8 mouse cellular contexts compared by ENCODE assay signal in the genomic region with DNA sequence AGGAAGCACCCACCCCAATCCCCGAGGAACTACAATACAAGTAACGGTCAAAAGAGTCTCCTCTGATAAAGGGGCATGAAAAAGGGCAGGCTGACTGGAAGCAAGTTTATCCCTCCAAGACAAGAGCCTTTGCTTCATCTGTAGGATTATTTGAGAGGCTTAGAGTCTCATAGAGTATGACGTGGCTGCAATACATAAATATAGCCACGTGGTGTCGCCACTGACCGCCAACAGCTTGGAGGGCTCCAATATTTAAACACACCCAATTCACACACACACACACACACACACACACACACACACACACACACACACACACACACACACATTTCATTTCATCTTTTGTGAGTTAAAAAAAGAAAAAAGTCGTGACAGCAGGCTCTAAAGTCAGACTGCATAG. TPM values are rescaled to one million over a fixed set of nuclear protein-coding genes. Genes with fewer than 3 reads are reported as not detected.
A peak's percentile ranks its signal among the peaks of the same experiment; 100 is the strongest.
DNase-seq lines count a peak whose midpoint lies in the region; ATAC-seq and TF ChIP-seq lines count a peak whose summit lies in the region.

No protein-coding gene starts in this region.

- H3K4me2 ChIP-seq in forebrain, embryonic 14.5 days (ENCODE audit: low read length) = no peak overlapping the region
- no peak overlapping the region for H3K4me2 ChIP-seq in forebrain, embryonic 12.5 days
- H3K4me2 ChIP-seq in midbrain, postnatal 0 days (ENCODE audit: low read depth, low read length, poor library complexity, severe bottlenecking) = no peak overlapping the region
- H3K4me2 ChIP-seq in stomach, embryonic 14.5 days (replicated peaks; ENCODE audit: low read depth, low read length) = no peak overlapping the region

- no peak for ATAC-seq in forebrain, embryonic 14.5 days
- no peak for ATAC-seq in forebrain, embryonic 12.5 days (ENCODE audit: low FRiP score)
- peak; percentile 50 for ATAC-seq in granulocyte monocyte progenitor cell, adult 5-6 weeks (replicated peaks; ENCODE audit: poor library complexity, severe bottlenecking)
- no peak for ATAC-seq in midbrain, postnatal 0 days (ENCODE audit: low FRiP score)
- 0 out of 2 replicates have a peak, but pooled peaks have one; percentile 19 for ATAC-seq in stomach, embryonic 14.5 days (ENCODE audit: insufficient number of reproducible peaks, insufficient read depth, low FRiP score, low read depth)

- no peak overlapping the region for H3K4me3 ChIP-seq in forebrain, embryonic 14.5 days (ENCODE audit: low read depth, low read length)
- H3K4me3 ChIP-seq in forebrain, embryonic 12.5 days (replicated peaks) = no peak overlapping the region
- H3K4me3 ChIP-seq in ES-Bruce4 (ENCODE audit: low read depth, low read length) = no peak overlapping the region
- H3K4me3 ChIP-seq in cerebellum, adult 2 months (replicated peaks; ENCODE audit: insufficient read depth, low read depth, low read length) = no peak overlapping the region
- H3K4me3 ChIP-seq in midbrain, postnatal 0 days (ENCODE audit: low read depth, low read length) = no peak overlapping the region
- no peak overlapping the region for H3K4me3 ChIP-seq in stomach, embryonic 14.5 days (ENCODE audit: low read depth, low read length)

- H3K27ac ChIP-seq in forebrain, embryonic 14.5 days (ENCODE audit: low read depth, low read length) = no peak overlapping the region
- H3K27ac ChIP-seq in forebrain, embryonic 12.5 days = no peak overlapping the region
- H3K27ac ChIP-seq in ES-Bruce4 (ENCODE audit: insufficient read depth, low read length) = no peak overlapping the region
- no peak overlapping the region for H3K27ac ChIP-seq in cerebellum, adult 2 months (ENCODE audit: insufficient read depth, low read length)
- no peak overlapping the region for H3K27ac ChIP-seq in midbrain, postnatal 0 days (ENCODE audit: low read depth, low read length)
- H3K27ac ChIP-seq in stomach, embryonic 14.5 days (ENCODE audit: low read length) = no peak overlapping the region

- H3K36me3 ChIP-seq in forebrain, embryonic 14.5 days (ENCODE audit: control insufficient read depth, insufficient read depth, low read length) = no peaks in the 10 kb centered on the region
- H3K36me3 ChIP-seq in forebrain, embryonic 12.5 days (replicated peaks) = no peaks in the 10 kb centered on the region
- no peaks in the 10 kb centered on the region for H3K36me3 ChIP-seq in ES-Bruce4 (ENCODE audit: control insufficient read depth, insufficient read depth, low read length, poor library complexity, severe bottlenecking)
- no peaks in the 10 kb centered on the region for H3K36me3 ChIP-seq in midbrain, postnatal 0 days (ENCODE audit: insufficient read depth, low read length)
- H3K36me3 ChIP-seq in stomach, embryonic 14.5 days (ENCODE audit: control insufficient read depth, insufficient read depth, low read length) = no peaks in the 10 kb centered on the region

- no peak for TF ChIP-seq EP300 in ES-Bruce4 (IDR thresholded peaks at IDR 0.05; ENCODE audit: insufficient read depth, low read depth, low read length)

- no peaks in the 10 kb centered on the region for H3K27me3 ChIP-seq in forebrain, embryonic 14.5 days (replicated peaks; ENCODE audit: control insufficient read depth, insufficient read depth, low read length)
- H3K27me3 ChIP-seq in forebrain, embryonic 12.5 days = no peaks in the 10 kb centered on the region
- no peaks in the 10 kb centered on the region for H3K27me3 ChIP-seq in ES-Bruce4 (ENCODE audit: control insufficient read depth, insufficient read depth, low read length, poor library complexity, severe bottlenecking)
- no peaks in the 10 kb centered on the region for H3K27me3 ChIP-seq in cerebellum, adult 2 months (ENCODE audit: control insufficient read depth, insufficient read depth, low read length)
- H3K27me3 ChIP-seq in midbrain, postnatal 0 days (ENCODE audit: insufficient read depth, low read length) = no peaks in the 10 kb centered on the region
- H3K27me3 ChIP-seq in stomach, embryonic 14.5 days (ENCODE audit: control insufficient read depth, insufficient read depth, low read length) = no peaks in the 10 kb centered on the region

- H3K9ac ChIP-seq in forebrain, embryonic 14.5 days (ENCODE audit: low read length) = no peak overlapping the region
- no peak overlapping the region for H3K9ac ChIP-seq in forebrain, embryonic 12.5 days
- H3K9ac ChIP-seq in ES-Bruce4 (ENCODE audit: low read depth, poor library complexity, severe bottlenecking) = no peak overlapping the region
- H3K9ac ChIP-seq in midbrain, postnatal 0 days (replicated peaks; ENCODE audit: low read length, poor library complexity, severe bottlenecking) = no peak overlapping the region
- no peak overlapping the region for H3K9ac ChIP-seq in stomach, embryonic 14.5 days (replicated peaks; ENCODE audit: low read depth, low read length)

- peak; percentile 74 for DNase-seq in forebrain, embryonic 14.5 days (ENCODE audit: low spot score)
- peak; percentile 49 to 64 for DNase-seq in cerebellum, adult 2 months
- peak; percentile 59 to 67 for DNase-seq in left cerebral cortex, adult 18-20 months (ENCODE audit: low spot score in 2 of 2)
- DNase-seq in midbrain, postnatal 0 days (ENCODE audit: low spot score) = peak; percentile 69

- no peaks in the 10 kb centered on the region for H3K4me1 ChIP-seq in forebrain, embryonic 14.5 days (ENCODE audit: control insufficient read depth, insufficient read depth, low read length)
- H3K4me1 ChIP-seq in forebrain, embryonic 12.5 days = no peaks in the 10 kb centered on the region
- H3K4me1 ChIP-seq in ES-Bruce4 (ENCODE audit: control insufficient read depth, insufficient read depth, low read length) = no peaks in the 10 kb centered on the region
- H3K4me1 ChIP-seq in cerebellum, adult 2 months (ENCODE audit: control insufficient read depth, insufficient read depth, low read length) = no peaks in the 10 kb centered on the region
- no peaks in the 10 kb centered on the region for H3K4me1 ChIP-seq in midbrain, postnatal 0 days (ENCODE audit: insufficient read depth, low read length)
- no peaks in the 10 kb centered on the region for H3K4me1 ChIP-seq in stomach, embryonic 14.5 days (ENCODE audit: control insufficient read depth, insufficient read depth, low read length)

- TF ChIP-seq POLR2A in ES-Bruce4 (IDR thresholded peaks at IDR 0.05; ENCODE audit: insufficient read depth, low read length) = no peak
- no peak for TF ChIP-seq POLR2A in cerebellum, adult 2 months (IDR thresholded peaks at IDR 0.05; ENCODE audit: borderline replicate concordance, insufficient read depth, low read length)

- WGBS in forebrain, embryonic 14.5 days = 17% methylated on average over 7 of the region's 7 CpGs
- 8% methylated on average over 7 of the region's 7 CpGs for WGBS in forebrain, embryonic 12.5 days
- WGBS in cerebellum, adult 2 months = 2% methylated on average over 6 of the region's 7 CpGs
- 12% methylated on average over 7 of the region's 7 CpGs for WGBS in midbrain, postnatal 0 days
- WGBS in stomach, embryonic 14.5 days = 14% methylated on average over 7 of the region's 7 CpGs

- H3K9me3 ChIP-seq in forebrain, embryonic 14.5 days (replicated peaks; ENCODE audit: control insufficient read depth, low read length) = no peaks in the 10 kb centered on the region
- H3K9me3 ChIP-seq in forebrain, embryonic 12.5 days = no peaks in the 10 kb centered on the region
- no peaks in the 10 kb centered on the region for H3K9me3 ChIP-seq in ES-Bruce4 (replicated peaks; ENCODE audit: control insufficient read depth, insufficient read depth, low read length, poor library complexity, severe bottlenecking)
- no peaks in the 10 kb centered on the region for H3K9me3 ChIP-seq in midbrain, postnatal 0 days (ENCODE audit: low read length)
- no peaks in the 10 kb centered on the region for H3K9me3 ChIP-seq in stomach, embryonic 14.5 days (ENCODE audit: control insufficient read depth, low read depth, low read length)

- peak; percentile 43 for TF ChIP-seq CTCF in ES-Bruce4 (IDR thresholded peaks at IDR 0.05; ENCODE audit: low read depth, low read length)
- TF ChIP-seq CTCF in cerebellum, adult 2 months (IDR thresholded peaks at IDR 0.05; ENCODE audit: borderline replicate concordance, insufficient read depth, low read depth, low read length) = peak; percentile 63
- TF ChIP-seq CTCF in midbrain, postnatal 0 days (IDR thresholded peaks at IDR 0.05) = peak; percentile 78

RNA-seq across cellular contexts. Expression of gene Clcn5, which starts 3.1 kb away (rescaled TPM):
- polyA plus RNA-seq in forebrain, embryonic 14.5 days (2014; fragmentation: Nextera tagmentation; extraction: Ambion mirVana) = 6.0 and 6.5 TPM in 2 replicates
- 13.2 and 13.4 TPM in 2 replicates for polyA plus RNA-seq in forebrain, embryonic 12.5 days (2016; fragmentation: Nextera tagmentation; extraction: Ambion mirVana)
- 43.1 and 47.2 TPM in 2 replicates for polyA plus RNA-seq in ES-Bruce4 (2011; ENCODE audit: insufficient read depth, insufficient read length, low read depth, missing spikeins)
- 9.3 and 9.6 TPM in 2 replicates for polyA plus RNA-seq in cerebellum, adult 2 months (2012; rRNA removed)
- 3.1 and 5.8 TPM in 2 replicates for total RNA-seq in granulocyte monocyte progenitor cell, adult 5-6 weeks (2014; fragmentation: Nextera tagmentation)
- total RNA-seq in granulocyte monocyte progenitor cell, adult 5-6 weeks (2017) = 3.3 and 4.6 TPM in 2 replicates
- 1 to 10 TPM; 8.6 to 8.8 TPM for total RNA-seq in left cerebral cortex, adult 18-20 months (2021)
- total RNA-seq in midbrain, postnatal 0 days (2014; rRNA removed) = 26.8 and 27.6 TPM in 2 replicates
- polyA plus RNA-seq in midbrain, postnatal 0 days (2015; fragmentation: Nextera tagmentation; extraction: Ambion mirVana) = 5.4 and 5.7 TPM in 2 replicates
- polyA plus RNA-seq in stomach, embryonic 14.5 days (2014; fragmentation: Nextera tagmentation; extraction: Ambion mirVana) = 17.8 and 18.1 TPM in 2 replicates

RNA-seq across cellular contexts. Expression of gene Usp27x, which starts 53.3 kb away (rescaled TPM):
- 0.75 TPM in 2 replicates for polyA plus RNA-seq in forebrain, embryonic 14.5 days (2014; fragmentation: Nextera tagmentation; extraction: Ambion mirVana)
- 1.3 and 1.4 TPM in 2 replicates for polyA plus RNA-seq in forebrain, embryonic 12.5 days (2016; fragmentation: Nextera tagmentation; extraction: Ambion mirVana)
- 7.1 and 8.4 TPM in 2 replicates for polyA plus RNA-seq in ES-Bruce4 (2011; ENCODE audit: insufficient read depth, insufficient read length, low read depth, missing spikeins)
- 4.1 and 4.2 TPM in 2 replicates for polyA plus RNA-seq in cerebellum, adult 2 months (2012; rRNA removed)
- total RNA-seq in granulocyte monocyte progenitor cell, adult 5-6 weeks (2014; fragmentation: Nextera tagmentation) = 0.30 and 1.2 TPM in 2 replicates
- total RNA-seq in granulocyte monocyte progenitor cell, adult 5-6 weeks (2017) = 0.56 and 0.67 TPM in 2 replicates
- 10 to 100 TPM; 16.5 to 18.8 TPM for total RNA-seq in left cerebral cortex, adult 18-20 months (2021)
- total RNA-seq in midbrain, postnatal 0 days (2014; rRNA removed) = 12.4 and 13.9 TPM in 2 replicates
- polyA plus RNA-seq in midbrain, postnatal 0 days (2015; fragmentation: Nextera tagmentation; extraction: Ambion mirVana) = 2.8 TPM in 2 replicates
- 0.45 and 0.65 TPM in 2 replicates for polyA plus RNA-seq in stomach, embryonic 14.5 days (2014; fragmentation: Nextera tagmentation; extraction: Ambion mirVana)

Comparison
In these comparisons a context has a peak if more than half of its experiments do, and no peak if none do; other contexts are left out.
1. ATAC-seq: peak in granulocyte monocyte progenitor cell, adult 5-6 weeks (single experiment) and stomach, embryonic 14.5 days (single experiment); none in forebrain, embryonic 14.5 days (single experiment), forebrain, embryonic 12.5 days (single experiment) and midbrain, postnatal 0 days (single experiment).
2. Peak in every context shown above with its lines, with median percentiles within 50 percentile points of each other: DNase-seq and CTCF ChIP-seq.